10 mouse cellular contexts compared by ENCODE assay signal in the genomic region with DNA sequence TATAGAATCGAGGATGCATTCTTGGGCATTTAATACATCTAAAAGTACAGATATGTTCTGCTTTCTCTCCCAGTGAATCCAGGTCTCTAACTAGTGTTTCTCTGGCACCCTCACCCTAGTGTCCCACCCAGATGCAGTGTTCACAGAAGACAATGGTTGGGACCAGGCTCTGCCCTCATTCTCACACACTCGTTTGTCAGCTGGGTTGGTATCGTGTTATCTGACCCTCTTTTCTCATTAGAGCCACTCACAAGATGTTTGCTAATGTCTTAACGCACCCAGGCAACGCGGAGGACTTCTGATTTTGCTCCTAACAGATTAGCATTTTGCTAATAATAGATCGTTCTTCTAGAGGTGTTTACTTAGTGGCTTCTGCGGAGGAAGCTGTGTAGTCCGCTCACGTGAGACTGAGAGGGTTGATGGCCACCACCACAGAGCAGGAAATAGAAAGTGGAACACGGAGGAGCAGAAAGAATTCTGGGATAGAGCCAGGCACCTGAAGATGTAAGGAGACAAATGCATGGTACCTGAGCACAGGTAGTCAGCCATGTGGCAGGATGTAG. TPM values are rescaled to one million over a fixed set of nuclear protein-coding genes. Genes with fewer than 3 reads are reported as not detected.
DNase-seq lines count a peak whose midpoint lies in the region; ATAC-seq and TF ChIP-seq lines count a peak whose summit lies in the region.
"Had no signal": no experiment of that assay in that cellular context is flagged by ENCODE, and none has a peak within 500 bp of the region (broad histone marks: within the 10 kb centered on the region; RNA-seq: fewer than 3 reads in every experiment).

No protein-coding gene starts in this region.

- H3K9ac ChIP-seq in heart, embryonic 14.5 days (ENCODE audit: low read length), result peak overlapping the region; percentile 48
- no peak overlapping the region for H3K9ac ChIP-seq in lung, embryonic 14.5 days
- no peak overlapping the region for H3K9ac ChIP-seq in stomach, embryonic 16.5 days (ENCODE audit: low read length)
- H3K9ac ChIP-seq in forebrain, embryonic 11.5 days (ENCODE audit: low read length), result no peak overlapping the region

- peak overlapping the region; percentile 55 for H3K4me2 ChIP-seq in heart, embryonic 14.5 days (ENCODE audit: low read length)
- peak overlapping the region; percentile 15; the same call in 1 of the 2 replicates for H3K4me2 ChIP-seq in lung, embryonic 14.5 days
- H3K4me2 ChIP-seq in stomach, embryonic 16.5 days (ENCODE audit: low read depth, low read length), result peak overlapping the region; percentile 31
- H3K4me2 ChIP-seq in forebrain, embryonic 11.5 days (ENCODE audit: low read depth, low read length, severe bottlenecking), result no peak overlapping the region

- peak; percentile 64 for DNase-seq in retina, postnatal 1 day
- DNase-seq in retina, embryonic 14.5 days (ENCODE audit: low spot score), result no peak
- DNase-seq in lung, embryonic 14.5 days, result no peak
- no peak for DNase-seq in forebrain, embryonic 11.5 days (ENCODE audit: low spot score)
- DNase-seq in limb, embryonic 10.5 days (ENCODE audit: low spot score), result no peak
- no peak for DNase-seq in cerebellum, adult 9-11 months
- DNase-seq: gastrocnemius, postnatal 14 days; kidney, adult 8-10 months had no signal

- H3K27ac ChIP-seq in heart, embryonic 14.5 days (replicated peaks in 1 of 2; ENCODE audit: control insufficient read depth in 1 of 2, insufficient read depth in 1 of 2, low read depth in 2 of 2, low read length in 2 of 2), result no peak overlapping the region; a peak in 1 of 4 replicates
- no peak overlapping the region for H3K27ac ChIP-seq in lung, embryonic 14.5 days (ENCODE audit: low read depth)
- H3K27ac ChIP-seq in stomach, embryonic 16.5 days (ENCODE audit: low read length), result peak overlapping the region; percentile 23
- no peak overlapping the region for H3K27ac ChIP-seq in forebrain, embryonic 11.5 days (ENCODE audit: low read depth, low read length)
- H3K27ac ChIP-seq in limb, embryonic 10.5 days, result no peak overlapping the region

- 20% methylated on average over 11 of the region's 11 CpGs for WGBS in heart, embryonic 14.5 days
- 46% methylated on average over 11 of the region's 11 CpGs for WGBS in lung, embryonic 14.5 days
- WGBS in stomach, embryonic 16.5 days, result 39% methylated on average over 11 of the region's 11 CpGs
- WGBS in forebrain, embryonic 11.5 days, result 75% methylated on average over 11 of the region's 11 CpGs
- 83% methylated on average over 11 of the region's 11 CpGs for WGBS in limb, embryonic 10.5 days

- H3K36me3 ChIP-seq in heart, embryonic 14.5 days (ENCODE audit: control insufficient read depth, insufficient read depth, low read length), result no peaks in the 10 kb centered on the region
- H3K36me3 ChIP-seq in lung, embryonic 14.5 days (ENCODE audit: insufficient read depth), result no peaks in the 10 kb centered on the region
- no peaks in the 10 kb centered on the region for H3K36me3 ChIP-seq in stomach, embryonic 16.5 days (ENCODE audit: control insufficient read depth, insufficient read depth, low read length)
- no peaks in the 10 kb centered on the region for H3K36me3 ChIP-seq in forebrain, embryonic 11.5 days (ENCODE audit: control insufficient read depth, insufficient read depth, low read length)
- H3K36me3 ChIP-seq in limb, embryonic 10.5 days, result no peaks in the 10 kb centered on the region

- no peaks in the 10 kb centered on the region for H3K27me3 ChIP-seq in heart, embryonic 14.5 days (ENCODE audit: control insufficient read depth, insufficient read depth, low read length)
- no peaks in the 10 kb centered on the region for H3K27me3 ChIP-seq in lung, embryonic 14.5 days (ENCODE audit: insufficient read depth, low read length)
- no peaks in the 10 kb centered on the region for H3K27me3 ChIP-seq in stomach, embryonic 16.5 days (ENCODE audit: control insufficient read depth, insufficient read depth, low read length)
- no peaks in the 10 kb centered on the region for H3K27me3 ChIP-seq in forebrain, embryonic 11.5 days (ENCODE audit: control insufficient read depth, insufficient read depth, low read length)
- H3K27me3 ChIP-seq in limb, embryonic 10.5 days (ENCODE audit: low read depth, poor library complexity, severe bottlenecking), result no peaks in the 10 kb centered on the region

- peaks cover 11 to 24% of the 10 kb centered on the region in 2 experiments for H3K4me1 ChIP-seq in heart, embryonic 14.5 days (ENCODE audit: control insufficient read depth in 2 of 2, insufficient read depth in 2 of 2, low read length in 2 of 2)
- no peaks in the 10 kb centered on the region for H3K4me1 ChIP-seq in lung, embryonic 14.5 days (ENCODE audit: insufficient read depth)
- peaks cover 11% of the 10 kb centered on the region for H3K4me1 ChIP-seq in stomach, embryonic 16.5 days (ENCODE audit: control insufficient read depth, insufficient read depth, low read length)
- H3K4me1 ChIP-seq in forebrain, embryonic 11.5 days (replicated peaks; ENCODE audit: control insufficient read depth, insufficient read depth, low read length), result no peaks in the 10 kb centered on the region
- H3K4me1 ChIP-seq in limb, embryonic 10.5 days, result peaks cover 31% of the 10 kb centered on the region

- no peak for ATAC-seq in heart, embryonic 14.5 days (ENCODE audit: insufficient number of reproducible peaks, insufficient read depth, low FRiP score, low read depth)
- no peak for ATAC-seq in lung, embryonic 14.5 days (ENCODE audit: insufficient read depth)
- 0 out of 2 replicates have a peak, but pooled peaks have one; percentile 40 for ATAC-seq in stomach, embryonic 16.5 days (ENCODE audit: insufficient read depth, low FRiP score)
- ATAC-seq in forebrain, embryonic 11.5 days (replicated peaks; ENCODE audit: low FRiP score), result no peak

- H3K4me3 ChIP-seq in heart, embryonic 14.5 days (ENCODE audit: control insufficient read depth in 1 of 2, insufficient read depth in 1 of 2, low read depth in 1 of 2, low read length in 2 of 2), result peak overlapping the region; percentile 4 to 17; a peak in 3 of 4 replicates
- H3K4me3 ChIP-seq in lung, embryonic 14.5 days (ENCODE audit: low read depth, low read length), result no peak overlapping the region
- no peak overlapping the region for H3K4me3 ChIP-seq in stomach, embryonic 16.5 days (replicated peaks; ENCODE audit: low read length)
- no peak overlapping the region for H3K4me3 ChIP-seq in forebrain, embryonic 11.5 days (ENCODE audit: low read depth, low read length)
- no peak overlapping the region for H3K4me3 ChIP-seq in limb, embryonic 10.5 days

- H3K9me3 ChIP-seq in heart, embryonic 14.5 days (ENCODE audit: control insufficient read depth, low read length), result no peaks in the 10 kb centered on the region
- no peaks in the 10 kb centered on the region for H3K9me3 ChIP-seq in lung, embryonic 14.5 days (ENCODE audit: low read depth, low read length)
- no peaks in the 10 kb centered on the region for H3K9me3 ChIP-seq in stomach, embryonic 16.5 days (replicated peaks; ENCODE audit: control insufficient read depth, low read length)
- H3K9me3 ChIP-seq in forebrain, embryonic 11.5 days (ENCODE audit: control insufficient read depth, low read length), result no peaks in the 10 kb centered on the region
- no peaks in the 10 kb centered on the region for H3K9me3 ChIP-seq in limb, embryonic 10.5 days (replicated peaks)

- no peak for TF ChIP-seq CTCF in lung, embryonic 14.5 days (IDR thresholded peaks at IDR 0.05; ENCODE audit: low read depth)

RNA-seq across cellular contexts. Expression of gene Ppp3ca, which starts 30.6 kb away (rescaled TPM):
- polyA plus RNA-seq in heart, embryonic 14.5 days (2014; fragmentation: Nextera tagmentation; extraction: Ambion mirVana), result 61.0 and 67.2 TPM in 2 replicates
- polyA plus RNA-seq in lung, embryonic 14.5 days (2014; fragmentation: Nextera tagmentation; extraction: Ambion mirVana), result 68.1 and 74.1 TPM in 2 replicates
- polyA plus RNA-seq in stomach, embryonic 16.5 days (2015; fragmentation: Nextera tagmentation; extraction: Ambion mirVana), result 42.8 and 43.3 TPM in 2 replicates
- polyA plus RNA-seq in forebrain, embryonic 11.5 days (2014; fragmentation: Nextera tagmentation; extraction: Ambion mirVana), result 57.8 and 59.0 TPM in 2 replicates
- polyA plus RNA-seq in limb, embryonic 10.5 days (2016; fragmentation: Nextera tagmentation; extraction: Ambion mirVana), result 34.3 and 47.4 TPM in 2 replicates

Comparison
In these comparisons a context has a peak if more than half of its experiments do, and no peak if none do; other contexts are left out.
1. H3K4me3 ChIP-seq: peak in heart, embryonic 14.5 days (2 of 2); none in lung, embryonic 14.5 days (single experiment), stomach, embryonic 16.5 days (single experiment), forebrain, embryonic 11.5 days (single experiment) and limb, embryonic 10.5 days (single experiment).